Mouse (Mus musculus): ENCODE measurements around the gene Dscam. TPM values are rescaled to one million over a fixed set of nuclear protein-coding genes. Genes with fewer than 3 reads are reported as not detected.

Gene Dscam
- total and polyA plus RNA-seq, 2 experiments from 2014 or later = 7.9 to 29.1 TPM

- DNase-seq = peak; percentile 25
- no peaks in the 10 kb centered on the region for H3K9me3 ChIP-seq (ENCODE audit: low read length)
- peak; percentile 58 for ATAC-seq
- H3K27me3 ChIP-seq (ENCODE audit: insufficient read depth, low read length) = no peaks in the 10 kb centered on the region
- H3K27ac ChIP-seq (ENCODE audit: low read depth, low read length) = no peak overlapping the region
- WGBS = 29% methylated on average over 4 of the region's 4 CpGs
- no peak overlapping the region for H3K9ac ChIP-seq
- peaks cover 7% of the 10 kb centered on the region for H3K4me1 ChIP-seq (ENCODE audit: insufficient read depth)
- no peak overlapping the region for H3K4me3 ChIP-seq (ENCODE audit: low read depth, low read length)
- H3K36me3 ChIP-seq (ENCODE audit: insufficient read depth) = no peaks in the 10 kb centered on the region
- no peak overlapping the region for H3K4me2 ChIP-seq (ENCODE audit: low read depth)
- TF ChIP-seq CTCF (IDR thresholded peaks at IDR 0.05; ENCODE audit: low read depth) = no peak
Observed at GRCm38 (mm10) chr16:96753781-96754173, 416.8 kb downstream of the Dscam start.

DNA sequence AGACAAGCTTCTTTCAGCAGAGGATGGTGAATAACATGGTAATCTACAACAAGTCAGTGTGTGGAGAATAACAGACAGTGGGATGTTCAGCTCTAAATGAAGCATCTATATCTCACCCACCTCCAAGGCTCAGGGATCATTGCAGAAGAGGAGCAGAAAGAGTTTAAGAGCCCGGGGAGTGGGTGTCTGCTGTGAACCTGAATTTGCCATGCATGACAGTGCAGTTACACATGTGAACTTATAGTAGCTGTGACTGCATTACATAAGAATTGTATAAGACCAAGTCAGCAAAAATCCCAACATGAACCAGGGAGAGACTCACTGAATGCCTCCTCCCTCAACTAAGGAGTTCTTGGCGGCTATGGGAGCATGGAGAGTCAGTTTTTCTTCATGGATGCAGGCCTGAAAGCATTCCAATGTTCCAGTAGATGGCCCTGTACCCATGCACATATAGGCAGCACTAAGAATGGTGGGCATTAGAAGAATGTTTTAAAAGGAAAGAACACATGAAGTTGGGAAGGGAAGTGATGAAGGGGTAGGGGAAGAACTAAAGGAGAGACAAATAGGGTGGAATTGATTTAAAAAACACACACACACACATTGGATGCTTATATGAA lies 417.3 kb downstream of the Dscam start:
- Histone ChIP-seq H3K27me3 (ENCODE audit: insufficient read depth, low read length) (no peaks in the 10 kb centered on the region), H3K4me2 (ENCODE audit: low read depth) (no peak overlapping the region), H3K9ac (no peak overlapping the region), H3K4me3 (ENCODE audit: low read depth, low read length) (no peak overlapping the region), H3K4me1 (ENCODE audit: insufficient read depth) (peaks cover 4% of the 10 kb centered on the region; the same call in 1 of the 2 replicates), H3K36me3 (ENCODE audit: insufficient read depth) (no peaks in the 10 kb centered on the region), H3K9me3 (ENCODE audit: low read length) (no peaks in the 10 kb centered on the region), H3K27ac (ENCODE audit: low read depth, low read length) (no peak overlapping the region)
- TF ChIP-seq CTCF (IDR thresholded peaks at IDR 0.05; ENCODE audit: low read depth) = peak; percentile 66
- ATAC-seq (0 out of 2 replicates have a peak, but pooled peaks have one; percentile 17), DNase-seq (peak; percentile 46)
- 68% methylated on average over 2 of the region's 2 CpGs for WGBS

DNA sequence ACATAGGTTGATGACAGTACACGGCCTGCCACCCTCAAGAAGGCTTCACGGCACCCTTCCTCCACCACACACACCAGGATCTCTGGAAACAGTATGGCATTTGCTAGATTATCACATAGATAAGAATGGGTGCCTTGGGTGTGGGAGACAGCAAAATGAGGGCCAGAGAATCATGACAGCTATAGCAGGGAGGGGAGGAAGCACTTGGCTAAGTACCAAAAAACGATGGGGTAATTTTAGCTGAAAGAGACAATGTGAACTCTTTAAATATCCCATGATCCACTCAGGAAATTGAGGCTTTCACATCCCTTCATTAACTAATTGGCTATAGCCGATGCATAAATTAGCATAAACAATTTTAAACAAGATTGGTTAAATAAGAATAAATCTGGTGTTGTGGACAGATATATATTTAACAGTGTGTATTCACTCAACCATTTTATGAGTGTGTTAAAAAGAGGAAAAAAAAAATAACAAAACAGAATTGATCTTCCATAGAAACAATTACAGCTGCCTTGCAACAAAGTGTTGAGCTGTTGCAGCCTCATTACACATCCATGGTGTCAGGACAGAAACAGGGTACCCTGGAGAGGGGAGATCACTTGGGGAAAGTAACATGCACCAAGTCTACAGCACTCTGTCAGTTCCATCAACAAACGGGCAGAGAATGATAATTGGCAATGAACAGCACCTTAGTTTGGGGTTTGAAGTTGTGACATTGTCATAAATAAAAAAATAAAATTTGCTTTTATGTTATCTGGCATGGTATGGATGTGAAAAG lies 427.9 kb downstream of the Dscam start:
- no peaks in the 10 kb centered on the region for H3K36me3 ChIP-seq (ENCODE audit: insufficient read depth)
- no peaks in the 10 kb centered on the region for H3K9me3 ChIP-seq (ENCODE audit: low read length)
- TF ChIP-seq CTCF (IDR thresholded peaks at IDR 0.05; ENCODE audit: low read depth) = no peak
- 37% methylated on average over 5 of the region's 5 CpGs for WGBS
- H3K9ac ChIP-seq = no peak overlapping the region
- H3K4me3 ChIP-seq (ENCODE audit: low read depth, low read length) = no peak overlapping the region
- peak; percentile 25; the same call in 1 of the 2 replicates for ATAC-seq
- H3K27ac ChIP-seq (ENCODE audit: low read depth, low read length) = no peak overlapping the region
- DNase-seq = no peak
- H3K27me3 ChIP-seq (ENCODE audit: insufficient read depth, low read length) = no peaks in the 10 kb centered on the region
- no peak overlapping the region for H3K4me2 ChIP-seq (ENCODE audit: low read depth)
- H3K4me1 ChIP-seq (ENCODE audit: insufficient read depth) = peaks cover 14% of the 10 kb centered on the region

- H3K9ac ChIP-seq = no peak overlapping the region
Observed at GRCm38 (mm10) chr16:96741336-96741735, 429.2 kb downstream of the Dscam start.

DNA sequence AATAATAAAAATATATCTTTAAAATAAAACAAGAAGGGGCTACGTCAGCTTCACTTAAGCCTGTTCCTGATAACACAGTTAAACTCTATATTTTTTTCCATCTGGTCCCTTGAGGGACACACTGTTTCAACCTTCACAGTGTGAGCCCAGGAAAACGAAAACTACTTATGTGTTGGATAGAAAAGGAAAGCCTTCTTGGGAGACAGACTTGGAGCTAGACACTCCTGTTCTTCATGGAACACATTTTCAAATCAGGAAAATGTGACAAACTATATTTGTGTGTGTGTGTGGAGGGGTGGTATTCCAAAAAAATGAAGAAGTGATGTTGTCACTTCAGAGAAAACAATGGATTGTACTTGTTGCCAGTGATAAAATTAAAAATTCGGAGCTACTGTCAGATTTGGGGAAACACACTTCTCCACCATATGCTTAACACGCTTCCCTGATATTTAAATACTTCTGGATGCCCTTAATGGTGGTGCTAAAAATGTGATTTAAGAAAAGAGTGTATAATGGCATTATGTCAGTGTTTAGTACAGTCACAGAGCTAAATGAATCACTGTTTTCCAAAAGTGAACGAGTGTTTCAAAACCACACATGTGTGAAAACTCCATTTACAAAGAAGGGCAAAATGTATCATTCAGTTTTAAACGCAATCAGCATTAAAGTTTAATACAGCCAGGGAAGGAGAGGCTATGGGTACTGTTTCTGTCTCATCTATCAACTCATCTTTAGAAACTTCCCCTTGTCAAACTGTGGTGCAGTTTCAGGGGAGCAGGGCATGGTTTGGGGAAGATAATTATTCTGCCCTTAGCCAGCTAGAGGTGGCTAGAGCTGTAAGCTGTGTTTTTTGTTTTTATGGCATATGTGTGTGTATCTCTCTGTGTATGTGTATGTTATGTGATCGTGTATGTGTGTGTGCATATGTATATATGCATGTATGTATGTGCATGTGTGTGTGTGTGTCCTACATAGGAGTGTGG lies 430.2 kb downstream of the Dscam start:
- no peak overlapping the region for H3K9ac ChIP-seq
- H3K27ac ChIP-seq (ENCODE audit: low read depth, low read length) = no peak overlapping the region
- no peaks in the 10 kb centered on the region for H3K36me3 ChIP-seq (ENCODE audit: insufficient read depth)
- ATAC-seq = peak; percentile 83
- H3K27me3 ChIP-seq (ENCODE audit: insufficient read depth, low read length) = no peaks in the 10 kb centered on the region
- no peaks in the 10 kb centered on the region for H3K9me3 ChIP-seq (ENCODE audit: low read length)
- no peak overlapping the region for H3K4me3 ChIP-seq (ENCODE audit: low read depth, low read length)
- H3K4me2 ChIP-seq (ENCODE audit: low read depth) = no peak overlapping the region
- 58% methylated on average over 7 of the region's 7 CpGs for WGBS
- peak; percentile 47 for DNase-seq
- peaks cover 14% of the 10 kb centered on the region for H3K4me1 ChIP-seq (ENCODE audit: insufficient read depth)
- TF ChIP-seq CTCF (IDR thresholded peaks at IDR 0.05; ENCODE audit: low read depth) = no peak

More at GRCm38 (mm10) chr16:96741336-96741735, 429.2 kb downstream of the Dscam start:
- Histone ChIP-seq H3K9me3 (ENCODE audit: low read length) (no peaks in the 10 kb centered on the region), H3K4me2 (ENCODE audit: low read depth) (no peak overlapping the region), H3K4me1 (ENCODE audit: insufficient read depth) (peaks cover 14% of the 10 kb centered on the region), H3K36me3 (ENCODE audit: insufficient read depth) (no peaks in the 10 kb centered on the region), H3K27me3 (ENCODE audit: insufficient read depth, low read length) (no peaks in the 10 kb centered on the region), H3K4me3 (ENCODE audit: low read depth, low read length) (no peak overlapping the region), H3K27ac (ENCODE audit: low read depth, low read length) (no peak overlapping the region)
- no peak for DNase-seq
- ATAC-seq = no peak
- 74% methylated on average over 1 of the region's 1 CpGs for WGBS
- no peak for TF ChIP-seq CTCF (IDR thresholded peaks at IDR 0.05; ENCODE audit: low read depth)

DNA sequence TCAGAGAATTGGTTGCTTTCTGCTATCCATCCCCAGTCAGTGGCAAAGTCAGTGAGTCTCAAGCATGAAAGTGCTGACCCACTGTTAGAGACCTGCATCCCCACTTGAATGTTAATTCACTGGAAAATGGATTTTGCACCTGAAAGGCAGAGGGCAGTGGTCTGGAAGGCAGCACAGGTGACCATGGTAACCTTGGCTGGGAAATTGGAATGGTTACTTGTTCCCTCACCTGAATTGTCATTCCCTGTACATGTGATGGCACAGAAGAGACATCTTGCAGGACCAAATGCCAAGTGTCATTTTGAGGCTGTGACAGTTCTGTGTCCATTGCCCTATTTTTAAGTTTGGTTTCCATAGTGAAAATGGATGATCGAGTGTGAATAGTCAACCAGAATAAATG lies 434.1 kb downstream of the Dscam start:
- no peak for DNase-seq
- no peaks in the 10 kb centered on the region for H3K36me3 ChIP-seq (ENCODE audit: insufficient read depth)
- no peaks in the 10 kb centered on the region for H3K9me3 ChIP-seq (ENCODE audit: low read length)
- WGBS = 89% methylated on average over 1 of the region's 1 CpGs
- H3K4me3 ChIP-seq (ENCODE audit: low read depth, low read length) = no peak overlapping the region
- H3K27me3 ChIP-seq (ENCODE audit: insufficient read depth, low read length) = no peaks in the 10 kb centered on the region
- ATAC-seq = no peak
- no peak for TF ChIP-seq CTCF (IDR thresholded peaks at IDR 0.05; ENCODE audit: low read depth)
- H3K4me1 ChIP-seq (ENCODE audit: insufficient read depth) = peaks cover 12% of the 10 kb centered on the region
- no peak overlapping the region for H3K27ac ChIP-seq (ENCODE audit: low read depth, low read length)
- no peak overlapping the region for H3K4me2 ChIP-seq (ENCODE audit: low read depth)
- no peak overlapping the region for H3K9ac ChIP-seq

Measured in forebrain, postnatal 0 days (tissue).